Mouse (Mus musculus) MN1 (cell line): Measurements from ENCODE around the gene Tgif1.

ENCODE experiments used
- DNase-seq: peaks from one replicate; pipeline ENCODE4 v3.0.0-alpha.2; 2016; ENCODE audit warnings: low spot score

Gene Tgif1

DNA sequence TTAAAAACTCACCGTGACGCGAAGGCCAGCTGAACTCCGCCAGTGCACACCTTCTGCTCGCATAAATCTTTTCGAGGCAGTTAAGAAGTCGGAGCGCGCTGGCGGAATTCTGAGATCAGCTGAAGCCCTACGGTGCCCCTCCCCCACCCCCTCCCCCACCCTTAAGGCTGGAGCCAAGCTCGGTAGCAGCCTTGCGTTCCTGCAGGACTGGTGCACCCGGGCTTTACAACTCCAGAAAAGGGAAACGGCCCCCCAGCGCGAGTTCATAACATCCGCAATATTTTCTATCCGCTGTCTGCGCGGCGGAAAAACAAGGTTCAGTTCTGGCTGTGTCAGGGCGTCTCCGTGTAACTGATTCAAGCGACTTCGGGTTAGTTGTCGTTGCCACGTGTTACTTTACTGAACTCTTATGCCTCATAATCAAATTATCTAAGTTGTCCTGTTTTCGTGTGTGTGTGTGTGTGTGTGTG, at the start of gene Tgif1:
Tgif1 (minus strand) TSS at position 111 of the 470 bp plus-strand sequence.
- peak; percentile 65 for DNase-seq

GRCm38 (mm10) chr17:70900660-70901059, 47.3 kb upstream of the Tgif1 start:
- no peak for DNase-seq

GRCm38 (mm10) chr17:70899642-70900041, 46.3 kb upstream of the Tgif1 start:
- peak; percentile 17 for DNase-seq

GRCm38 (mm10) chr17:70894867-70895266, 41.5 kb upstream of the Tgif1 start:
- no peak for DNase-seq

- no peak for DNase-seq
Measured at GRCm38 (mm10) chr17:70893151-70893550, 39.8 kb upstream of the Tgif1 start.

- DNase-seq: no peak
Measured at GRCm38 (mm10) chr17:70892288-70893096, 39.1 kb upstream of the Tgif1 start.

DNA sequence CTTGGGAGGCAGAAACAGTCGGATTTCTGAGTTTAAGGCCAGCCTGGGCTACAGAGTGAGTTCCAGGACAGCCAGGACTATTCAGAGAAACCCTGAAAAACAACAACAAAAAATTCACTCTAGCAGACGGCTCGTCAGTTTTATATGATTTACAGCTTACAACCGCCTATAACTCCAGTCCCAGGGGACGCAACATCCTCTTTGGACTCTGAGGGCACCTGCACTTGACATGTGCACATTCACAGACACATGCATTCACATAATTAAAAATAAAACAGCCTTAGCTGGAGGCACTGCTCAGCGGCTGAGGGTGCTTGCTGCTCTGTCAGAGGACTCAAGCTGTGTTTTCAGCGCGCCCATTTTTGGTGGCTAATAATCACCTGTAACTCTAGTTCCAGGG, 37.2 kb upstream of the Tgif1 start:
- no peak for DNase-seq

DNA sequence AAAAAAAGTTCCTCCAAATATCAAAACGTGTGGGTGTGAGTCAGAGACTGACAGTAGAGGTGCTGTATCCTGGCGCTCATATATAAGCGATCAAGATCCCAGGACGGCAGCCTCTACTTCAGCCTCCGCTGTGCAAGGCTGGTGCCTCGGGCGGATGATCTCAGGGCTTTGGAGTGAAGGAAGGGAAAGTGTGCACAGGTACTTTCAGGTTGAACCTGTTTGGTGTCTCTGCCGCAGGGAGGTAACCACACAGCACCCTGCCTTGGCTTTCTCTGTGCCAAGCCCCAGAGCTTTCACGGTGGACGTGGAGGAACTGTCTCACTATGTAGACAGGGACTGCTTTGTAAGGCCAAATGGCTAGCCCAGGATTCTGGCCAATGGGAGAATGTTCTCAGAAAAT, 35.3 kb upstream of the Tgif1 start:
- no peak for DNase-seq

GRCm38 (mm10) chr17:70887848-70888247, 34.5 kb upstream of the Tgif1 start:
- no peak for DNase-seq

- no peak for DNase-seq
Measured at GRCm38 (mm10) chr17:70886641-70887391, 33.5 kb upstream of the Tgif1 start.

- DNase-seq: no peak
Measured at GRCm38 (mm10) chr17:70885868-70886267, 32.5 kb upstream of the Tgif1 start.

- no peak for DNase-seq
Measured at GRCm38 (mm10) chr17:70881934-70882333, 28.6 kb upstream of the Tgif1 start.

DNA sequence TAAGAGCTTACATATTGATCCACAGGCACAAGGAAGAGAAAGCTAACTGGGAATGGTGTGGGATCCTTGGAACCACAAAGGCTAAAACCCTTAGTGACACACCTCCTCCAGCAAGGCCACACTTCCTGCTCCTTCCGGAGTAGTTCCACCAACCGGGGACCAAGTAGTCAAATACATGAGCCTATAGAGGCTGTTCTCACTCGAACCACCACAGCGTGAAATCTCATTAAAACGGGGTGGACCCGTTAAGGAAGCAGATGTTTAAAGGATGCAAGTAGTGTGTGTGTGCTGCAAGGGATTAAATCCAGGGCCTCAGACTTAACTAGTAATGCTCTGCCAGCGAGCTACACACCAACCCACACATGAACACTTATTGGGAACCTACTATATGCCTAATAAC, 27.8 kb upstream of the Tgif1 start:
- DNase-seq: peak; percentile 72

DNA sequence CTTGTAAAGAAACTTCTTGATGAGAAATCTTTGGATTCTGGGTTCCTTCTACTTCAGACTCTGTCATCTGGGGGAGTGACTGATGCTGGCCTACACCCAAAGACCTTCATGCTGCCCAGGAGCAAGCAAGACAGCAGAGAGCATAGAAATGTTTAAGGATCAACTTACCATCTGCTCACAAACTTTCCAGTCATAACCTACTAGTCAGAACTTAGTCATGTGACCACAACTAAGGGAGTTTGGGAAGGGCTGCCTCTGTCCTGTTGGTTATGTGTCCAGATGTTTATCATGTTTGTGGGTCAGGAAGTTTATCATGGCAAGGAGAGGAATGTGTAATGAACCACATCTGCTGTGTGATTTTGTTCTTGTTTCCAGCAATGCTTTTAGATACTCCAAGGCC, 24.9 kb upstream of the Tgif1 start:
- DNase-seq: no peak

DNA sequence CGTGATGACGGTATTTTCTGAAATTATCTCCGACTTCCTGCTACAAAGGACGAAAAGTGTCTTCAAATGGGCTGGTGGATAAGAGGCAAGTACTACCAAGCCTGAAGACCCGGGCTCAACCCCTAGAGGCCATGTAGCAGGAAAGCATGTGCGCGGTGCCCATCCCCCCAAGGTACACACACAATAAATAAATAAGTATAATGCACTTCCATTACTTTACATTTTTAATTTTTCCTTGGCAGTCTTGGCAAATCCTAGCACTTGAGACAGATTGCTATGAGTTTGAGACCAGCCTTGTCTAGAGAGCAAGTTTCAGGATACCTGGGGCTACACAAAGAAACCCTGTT, 20.4 kb upstream of the Tgif1 start:
- no peak for DNase-seq

- DNase-seq: peak; percentile 15
Measured at GRCm38 (mm10) chr17:70872936-70873777, 19.8 kb upstream of the Tgif1 start.

DNA sequence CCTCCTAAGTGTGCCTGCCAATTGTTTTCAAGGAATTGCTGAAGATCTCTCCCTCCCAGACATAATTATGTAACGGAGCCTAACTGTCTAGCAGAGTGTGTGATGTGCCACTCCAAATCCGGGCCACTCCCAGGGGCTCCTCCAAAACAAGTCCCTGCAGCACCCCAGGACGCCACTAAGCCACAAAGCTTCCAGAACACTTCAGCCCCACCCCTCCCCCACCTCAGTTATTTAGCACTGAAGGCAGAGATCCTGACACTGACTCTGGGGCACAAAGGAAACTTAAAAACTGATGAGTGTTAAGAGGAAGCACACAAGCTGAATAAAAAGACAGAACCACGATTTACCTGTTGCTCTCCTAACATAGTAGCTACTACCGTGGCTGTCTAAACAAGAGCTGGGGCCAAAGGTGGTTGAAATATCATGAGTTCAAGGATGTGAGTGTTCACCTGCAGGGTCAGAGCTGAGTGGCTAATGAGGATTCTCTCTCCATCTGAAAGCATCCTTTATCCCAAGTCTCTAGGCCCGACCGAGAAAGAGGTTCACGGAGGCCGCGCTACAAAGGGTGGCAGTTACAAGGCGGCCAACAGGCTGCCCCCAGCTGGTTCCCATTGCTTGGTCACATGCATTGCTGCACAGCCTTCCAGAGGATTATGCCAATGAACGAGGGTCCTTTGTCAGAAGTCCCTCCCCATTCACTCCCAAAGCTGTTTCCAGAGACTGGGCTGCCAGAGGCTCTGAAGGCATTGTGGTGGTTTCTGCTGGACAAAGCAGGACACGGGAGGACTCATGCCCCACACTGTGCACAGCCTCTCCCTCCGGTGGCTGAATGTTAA, 19.0 kb upstream of the Tgif1 start:
- peak; percentile 84 for DNase-seq

- no peak for DNase-seq
Measured at GRCm38 (mm10) chr17:70871676-70872075, 18.3 kb upstream of the Tgif1 start.

DNA sequence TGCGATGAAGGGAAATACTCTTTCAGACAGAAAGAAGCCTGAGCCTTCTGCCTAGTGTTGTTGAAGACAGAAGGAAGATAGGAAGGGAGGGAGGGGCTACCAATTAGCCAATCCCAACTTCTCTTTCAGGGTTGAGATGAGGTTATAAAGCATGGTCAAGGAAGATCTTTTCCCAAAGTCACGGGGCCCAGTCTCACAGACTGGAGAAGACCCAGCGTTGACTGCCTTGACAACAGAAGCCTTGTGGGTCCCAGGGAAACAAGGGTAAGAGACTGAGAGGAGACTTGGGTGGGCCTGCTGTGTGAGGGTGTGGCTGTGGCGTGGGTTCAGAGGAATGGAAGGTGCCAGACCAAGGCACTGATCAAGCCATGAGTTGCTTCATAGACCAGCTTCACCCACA, 17.2 kb upstream of the Tgif1 start:
- DNase-seq: no peak

GRCm38 (mm10) chr17:70868577-70869229, 15.4 kb upstream of the Tgif1 start:
- DNase-seq: no peak

DNA sequence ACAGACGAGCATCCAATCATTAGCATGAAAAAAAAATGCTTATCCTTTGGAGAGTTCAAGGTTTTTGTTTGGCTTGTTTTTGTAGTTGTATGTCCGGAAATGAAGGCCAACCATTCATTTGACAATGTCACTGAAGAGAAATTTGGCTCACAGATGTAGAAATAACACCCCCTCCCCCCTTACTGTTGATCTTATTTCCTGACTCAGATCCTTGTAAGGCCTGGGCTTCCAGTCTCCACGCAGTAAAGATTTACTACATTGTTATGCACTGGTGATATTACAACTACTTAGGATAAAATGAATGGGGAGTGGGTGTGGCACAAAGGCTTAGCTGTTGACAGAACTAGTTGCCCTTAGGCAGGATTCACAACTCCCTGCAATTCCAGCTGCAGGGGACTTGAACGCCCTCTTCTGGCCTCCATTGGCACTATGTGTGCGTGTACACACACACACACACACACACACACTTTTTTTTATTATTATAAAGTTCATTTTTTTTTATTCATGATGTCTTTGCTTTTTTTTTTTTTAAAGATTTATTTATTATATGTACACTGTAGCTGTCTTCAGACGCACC, 13.3 kb upstream of the Tgif1 start:
- DNase-seq: no peak
